Mouse (Mus musculus): ENCODE data around the gene Gm13305.
"Not testable (repeated sequence)": the region's sequence is repeated elsewhere in the genome, so short reads cannot be mapped to it uniquely, and the experiment has no call there.

The Gm13305 gene

GRCm38 (mm10) chr4:42168503-42168902, at the start of gene Gm13305:
Gm13305 (minus strand) TSS chr4:42168603.
- not testable (repeated sequence) for DNase-seq

DNA sequence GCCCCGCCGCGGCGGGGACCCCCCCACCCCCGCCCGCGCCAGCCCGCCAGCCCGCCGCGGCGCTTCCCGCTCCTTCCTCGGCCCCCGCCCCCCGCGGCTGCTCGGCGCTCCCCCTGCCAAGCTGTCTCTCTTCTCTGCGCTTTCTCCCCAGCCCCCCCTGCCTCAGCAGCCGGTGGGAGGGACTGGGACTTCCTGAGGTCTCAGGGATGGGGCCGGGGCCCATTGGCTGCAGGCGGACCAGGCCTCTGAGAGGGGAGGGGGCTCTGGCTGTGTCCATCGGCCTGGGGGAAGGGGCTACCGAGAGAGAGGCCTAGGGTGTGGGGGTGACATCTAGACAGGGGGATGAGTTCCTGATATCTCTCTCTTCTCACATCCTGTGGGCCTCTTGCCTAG, 16.6 kb upstream of the Gm13305 start:
- not testable (repeated sequence) for DNase-seq

DNA sequence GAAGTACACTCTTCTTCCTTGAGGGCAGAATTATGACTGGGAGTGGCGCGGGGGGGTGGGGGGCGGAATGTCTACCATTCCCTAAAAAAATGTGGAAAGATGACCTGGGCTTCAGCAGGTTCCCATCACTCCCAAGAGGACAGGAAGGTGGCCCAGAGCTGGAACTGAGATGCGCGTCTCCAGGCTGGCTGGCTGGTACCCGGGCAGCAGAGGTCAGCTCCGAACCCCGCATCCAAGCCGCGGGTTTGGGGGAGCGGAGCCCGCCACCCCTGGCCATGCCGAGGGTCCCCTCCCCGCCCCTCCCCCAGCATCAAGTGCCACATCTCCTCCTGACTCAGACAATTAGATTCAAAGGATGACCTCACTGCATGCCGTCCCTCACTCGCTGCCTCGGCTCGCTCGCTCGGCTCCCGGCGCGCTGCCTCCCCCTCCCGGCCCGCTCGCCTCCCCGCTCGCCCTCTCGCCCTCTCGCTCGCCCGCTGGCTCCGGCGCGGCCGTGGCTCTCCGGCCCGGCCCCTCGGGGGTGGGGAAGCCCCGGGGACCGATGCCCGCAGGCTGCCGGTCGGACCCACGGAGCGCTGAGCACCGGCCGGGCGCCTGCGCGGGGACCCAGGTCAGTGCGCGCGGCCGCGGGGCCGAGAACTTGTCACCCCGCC, 16.0 kb upstream of the Gm13305 start:
- not testable (repeated sequence) for DNase-seq

- DNase-seq = not testable (repeated sequence)
These were observed 15.1 kb upstream of the Gm13305 start for GRCm38 (mm10) chr4:42183234-42184197.

DNA sequence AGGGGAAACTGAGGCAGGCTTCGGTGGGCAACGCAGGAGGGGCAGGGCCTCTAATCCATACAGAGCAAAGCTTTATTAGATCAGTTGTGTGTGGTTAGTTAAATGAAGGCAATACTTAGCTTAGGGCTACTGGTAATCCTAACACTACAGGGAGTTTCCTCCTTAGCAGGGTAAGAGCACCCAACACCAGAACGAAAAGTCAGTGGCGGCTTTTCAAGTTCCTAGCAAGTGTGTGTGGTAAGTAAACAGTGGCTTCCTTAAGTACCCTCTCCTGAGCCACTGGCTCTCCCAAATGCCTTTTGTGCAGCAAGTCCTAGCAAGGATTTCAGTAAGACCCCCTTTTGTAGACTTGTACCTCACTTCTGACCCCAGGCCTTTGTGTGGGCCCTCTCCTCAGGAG, 9.8 kb upstream of the Gm13305 start:
- not testable (repeated sequence) for DNase-seq

GRCm38 (mm10) chr4:42153136-42153535, 15.3 kb downstream of the Gm13305 start, which contains the start of gene Gm13306:
Gm13306 (plus strand) TSS chr4:42153436.
- not testable (repeated sequence) for DNase-seq

GRCm38 (mm10) chr4:42114517-42114916, 53.9 kb downstream of the Gm13305 start, which contains the start of gene Gm13304:
Gm13304 (plus strand) TSS chr4:42114817.
- not testable (repeated sequence) for DNase-seq

Data from right cerebral cortex, adult 18-20 months (tissue).